Mouse (Mus musculus) small intestine, adult 2 months (tissue): Measurements from ENCODE around the gene Gm8914. TPM values are rescaled to one million over a fixed set of nuclear protein-coding genes. Genes with fewer than 3 reads are reported as not detected.
"Not testable (repeated sequence)": the region's sequence is repeated elsewhere in the genome, so short reads cannot be mapped to it uniquely, and the experiment has no call there.

Experiments used
- H3K27ac ChIP-seq: fragments of 200-500 bp; 2 replicates; pipeline ENCODE4 v1.5.1; 2012; ENCODE audit warnings: low read depth, low read length, control low read depth, inconsistent platforms; ENCODE audit not compliant: insufficient read depth
- H3K27me3 ChIP-seq: fragments of 200-500 bp; 2 replicates; pipeline ENCODE4 v1.6.1; 2012; ENCODE audit warnings: mild to moderate bottlenecking, moderate library complexity, low read length, inconsistent platforms; ENCODE audit not compliant: control insufficient read depth, insufficient read depth
- H3K36me3 ChIP-seq: fragments of 200-500 bp; 2 replicates; pipeline ENCODE4 v1.6.1; 2012; ENCODE audit warnings: mild to moderate bottlenecking, low read length, control low read depth, inconsistent platforms; ENCODE audit not compliant: control insufficient read depth, insufficient read depth
- H3K4me1 ChIP-seq: fragments of 200-500 bp; 2 replicates; pipeline ENCODE4 v1.6.1; 2012; ENCODE audit warnings: low read length, inconsistent platforms, mixed read lengths; ENCODE audit not compliant: control insufficient read depth, insufficient read depth, insufficient read length
- H3K4me3 ChIP-seq: fragments of 200-500 bp; 2 replicates; pipeline ENCODE4 v1.5.1; 2012; ENCODE audit warnings: low read depth, mild to moderate bottlenecking, control low read depth, inconsistent platforms, low read length, moderate library complexity
- WGBS: fragments of 180-500 bp; shearing (Covaris S2); methylation state at CpG from one replicate; pipeline ENCODE4 v1.1.7; 2018; 5-methylcytosine and 5-hydroxymethylcytosine counted together
- polyA plus RNA-seq: library from polyadenylated mRNA; depleted of rRNA; stranded (reverse); fragments of >200 nt; gene quantifications from 2 replicates; pipeline ENCODE4 v1.2.3, GENCODE M21; 2012; rRNA removed

Gm8914 gene
- not detected in 2 replicates for polyA plus RNA-seq

- no CpG with 5 or more reads among the region's 5 CpGs for WGBS
- H3K27ac ChIP-seq: not testable (repeated sequence)
Measured at GRCm38 (mm10) chrX:91479826-91480225, at the start of gene Gm8914. Gene Gm8914, plus strand, starts transcription at chrX:91480126.

More at GRCm38 (mm10) chrX:91479826-91480225, at the start of gene Gm8914:
- H3K4me3 ChIP-seq, H3K4me1 ChIP-seq, H3K36me3 ChIP-seq, H3K27me3 ChIP-seq: not testable (repeated sequence)

Other genes starting within 250 kb of the Gm8914 start
- not detected in 2 replicates for gene Mageb2, start 148.4 kb upstream of the Gm8914 start, polyA plus RNA-seq
- not detected in 2 replicates for gene Gm5072, start 87.6 kb upstream of the Gm8914 start, polyA plus RNA-seq
- not detected in 2 replicates for gene 1700084M14Rik, start 95.8 kb downstream of the Gm8914 start, polyA plus RNA-seq
- gene Gm14781, start 152.1 kb downstream of the Gm8914 start, polyA plus RNA-seq: not detected in 2 replicates